In genomic region chr19:10605293-10605900, GRCm38 (mm10) we compare ENCODE assay signal across 7 mouse cellular contexts. TPM values are rescaled to one million over a fixed set of nuclear protein-coding genes. Genes with fewer than 3 reads are reported as not detected.
DNase-seq lines count a peak whose midpoint lies in the region; ATAC-seq and TF ChIP-seq lines count a peak whose summit lies in the region.

TSS of gene Ddb1 (plus strand) at chr19:10605327.
TSS of gene Tkfc (minus strand) at chr19:10605654.

- DNase-seq in adrenal gland, adult 8-10 months = peak; percentile 97
- DNase-seq in embryo, embryonic 9.5 days (ENCODE audit: extremely low spot score) = peak; percentile 98
- no peak for DNase-seq in gonadal fat pad, adult 2 months (ENCODE audit: low read depth)
- DNase-seq in left cerebral cortex, postnatal 4 days = peak; percentile 99

- no peaks in the 10 kb centered on the region for H3K9me3 ChIP-seq in intestine, postnatal 0 days (ENCODE audit: control insufficient read depth)
- no peaks in the 10 kb centered on the region for H3K9me3 ChIP-seq in midbrain, embryonic 12.5 days

- WGBS in intestine, postnatal 0 days = under 1% methylated on average over 49 of the region's 49 CpGs
- WGBS in midbrain, embryonic 12.5 days = under 1% methylated on average over 49 of the region's 49 CpGs
- under 1% methylated on average over 49 of the region's 49 CpGs for WGBS in small intestine, adult 2 months

- peaks cover 33% of the 10 kb centered on the region for H3K36me3 ChIP-seq in intestine, postnatal 0 days (ENCODE audit: control insufficient read depth, insufficient read depth)
- H3K36me3 ChIP-seq in midbrain, embryonic 12.5 days = peaks cover 31% of the 10 kb centered on the region
- peaks cover 33% of the 10 kb centered on the region for H3K36me3 ChIP-seq in small intestine, adult 2 months (ENCODE audit: control insufficient read depth, insufficient read depth, low read length)

- peak; percentile 97 for TF ChIP-seq POLR2A in small intestine, adult 2 months (IDR thresholded peaks at IDR 0.05; ENCODE audit: low read depth, low read length)

- peak within 1 kb of the TSS; percentile 96 for H3K27ac ChIP-seq in intestine, postnatal 0 days (ENCODE audit: low read depth, low read length)
- H3K27ac ChIP-seq in midbrain, embryonic 12.5 days (replicated peaks) = peak within 1 kb of the TSS; percentile 90
- peak within 1 kb of the TSS; percentile 98 for H3K27ac ChIP-seq in small intestine, adult 2 months (ENCODE audit: insufficient read depth, low read depth, low read length)

- peak within 1 kb of the TSS; percentile 81 for H3K4me2 ChIP-seq in intestine, postnatal 0 days (replicated peaks; ENCODE audit: low read depth)
- peak within 1 kb of the TSS; percentile 86 for H3K4me2 ChIP-seq in midbrain, embryonic 12.5 days (replicated peaks)

- H3K9ac ChIP-seq in intestine, postnatal 0 days (ENCODE audit: low read depth, low read length) = peak within 1 kb of the TSS; percentile 98
- peak within 1 kb of the TSS; percentile 94 for H3K9ac ChIP-seq in midbrain, embryonic 12.5 days (replicated peaks)

- H3K4me3 ChIP-seq in intestine, postnatal 0 days (ENCODE audit: low read depth, low read length) = peak within 1 kb of the TSS; percentile 97
- peak within 1 kb of the TSS; percentile 96 for H3K4me3 ChIP-seq in midbrain, embryonic 12.5 days
- H3K4me3 ChIP-seq in small intestine, adult 2 months (ENCODE audit: low read depth, low read length) = peak within 1 kb of the TSS; percentile 90

- H3K27me3 ChIP-seq in intestine, postnatal 0 days (replicated peaks; ENCODE audit: control insufficient read depth, insufficient read depth, low read length) = no peaks in the 10 kb centered on the region
- no peaks in the 10 kb centered on the region for H3K27me3 ChIP-seq in midbrain, embryonic 12.5 days
- H3K27me3 ChIP-seq in small intestine, adult 2 months (ENCODE audit: control insufficient read depth, insufficient read depth, low read length) = no peaks in the 10 kb centered on the region

- intact Hi-C loops in left cerebral cortex, postnatal 4 days (cut with DNase I) = loop anchor here (5.0 kb wide), 2 partner anchors 48 to 63 kb away; partner anchors contain the start of gene Tmem216

- peak; percentile 83 for TF ChIP-seq CTCF in intestine, postnatal 0 days (IDR thresholded peaks at IDR 0.05; ENCODE audit: low read depth)
- peak; percentile 52; the same call in 1 of the 2 replicates for TF ChIP-seq CTCF in small intestine, adult 2 months (IDR thresholded peaks at IDR 0.05; ENCODE audit: extremely low read depth, insufficient read length, insufficient replicate concordance, low read depth, low read length)

- no peaks in the 10 kb centered on the region for H3K4me1 ChIP-seq in intestine, postnatal 0 days (replicated peaks; ENCODE audit: control insufficient read depth, insufficient read depth, low read length)
- H3K4me1 ChIP-seq in midbrain, embryonic 12.5 days = peaks cover 33% of the 10 kb centered on the region
- H3K4me1 ChIP-seq in small intestine, adult 2 months (ENCODE audit: control insufficient read depth, insufficient read depth, insufficient read length, low read length) = peaks cover 10% of the 10 kb centered on the region

- peak; percentile 92 for ATAC-seq in intestine, postnatal 0 days
- ATAC-seq in midbrain, embryonic 12.5 days (ENCODE audit: low FRiP score, low read depth) = peak; percentile 97

RNA-seq across cellular contexts. Expression of gene Ddb1, which starts in this region (rescaled TPM):
- 100 to 1,000 TPM; 281 to 297 (median 289) TPM for total RNA-seq in adrenal gland, adult 8-10 months (2022)
- 168 and 176 TPM in 2 replicates for polyA plus RNA-seq in gonadal fat pad, adult 2 months (2012; rRNA removed)
- 97.9 and 100 TPM in 2 replicates for polyA plus RNA-seq in intestine, postnatal 0 days (2015; fragmentation: Nextera tagmentation; extraction: Ambion mirVana)
- total RNA-seq in left cerebral cortex, postnatal 4 days (2021) = 100 to 1,000 TPM; 249 TPM
- 406 and 413 TPM in 2 replicates for polyA plus RNA-seq in midbrain, embryonic 12.5 days (2016; fragmentation: Nextera tagmentation; extraction: Ambion mirVana)
- polyA plus RNA-seq in small intestine, adult 2 months (2012; rRNA removed) = 37.7 and 57.2 TPM in 2 replicates

RNA-seq across cellular contexts. Expression of gene Tkfc, which starts in this region (rescaled TPM):
- total RNA-seq in adrenal gland, adult 8-10 months (2022) = 10 to 100 TPM; 20.6 to 22.2 (median 21.3) TPM
- polyA plus RNA-seq in gonadal fat pad, adult 2 months (2012; rRNA removed) = 21.0 and 22.5 TPM in 2 replicates
- polyA plus RNA-seq in intestine, postnatal 0 days (2015; fragmentation: Nextera tagmentation; extraction: Ambion mirVana) = 76.4 and 83.9 TPM in 2 replicates
- total RNA-seq in left cerebral cortex, postnatal 4 days (2021) = 10 to 100 TPM; 25.5 to 29.9 TPM
- 22.9 and 25.0 TPM in 2 replicates for polyA plus RNA-seq in midbrain, embryonic 12.5 days (2016; fragmentation: Nextera tagmentation; extraction: Ambion mirVana)
- polyA plus RNA-seq in small intestine, adult 2 months (2012; rRNA removed) = 124 and 224 TPM in 2 replicates
